Mouse (Mus musculus) forebrain, postnatal 0 days (tissue): ENCODE measurements around the gene Col6a3. TPM values are rescaled to one million over a fixed set of nuclear protein-coding genes. Genes with fewer than 3 reads are reported as not detected.

ENCODE experiments used
- ATAC-seq: fragments of 200-750 bp; cut with Nextera tagmentation; 2 replicates; pipeline ENCODE4 v1.8.0; 2017; ENCODE audit warnings: mild to moderate bottlenecking, moderate library complexity
- DNase-seq: peaks from one replicate; pipeline ENCODE4 v3.0.0-alpha.2; 2015
- H3K27ac ChIP-seq: fragments of 300-500 bp; sonication (generic); 2 replicates; pipeline ENCODE4 v1.5.1; 2014; ENCODE audit warnings: low read depth, mild to moderate bottlenecking, antibody characterized with exemption, low read length, moderate library complexity, mixed read lengths
- H3K27me3 ChIP-seq: fragments of 300-500 bp; sonication (generic); 2 replicates; pipeline ENCODE4 v1.6.1; 2014; ENCODE audit warnings: mild to moderate bottlenecking, low read length, mixed read lengths; ENCODE audit not compliant: insufficient read depth
- H3K36me3 ChIP-seq: fragments of 300-500 bp; sonication (generic); 2 replicates; pipeline ENCODE4 v1.6.1; 2014; ENCODE audit warnings: mild to moderate bottlenecking, moderate library complexity; ENCODE audit not compliant: insufficient read depth
- H3K4me1 ChIP-seq: fragments of 300-500 bp; sonication (generic); 2 replicates; pipeline ENCODE4 v1.6.1; 2014; ENCODE audit warnings: antibody characterized with exemption; ENCODE audit not compliant: insufficient read depth
- H3K4me2 ChIP-seq: fragments of 300-500 bp; sonication (generic); 2 replicates; pipeline ENCODE4 v1.6.1; 2014; ENCODE audit warnings: low read depth, mild to moderate bottlenecking, moderate library complexity
- H3K4me3 ChIP-seq: fragments of 300-500 bp; sonication (generic); 2 replicates; pipeline ENCODE4 v1.5.1; 2014; ENCODE audit warnings: low read depth, low read length, mixed read lengths
- H3K9ac ChIP-seq: fragments of 300-500 bp; sonication (generic); 2 replicates; pipeline ENCODE4 v1.6.1; 2014; ENCODE audit warnings: mild to moderate bottlenecking
- H3K9me3 ChIP-seq: fragments of 300-500 bp; sonication (generic); 2 replicates; pipeline ENCODE4 v1.6.1; 2016; ENCODE audit warnings: low read length
- CTCF ChIP-seq: sonication (generic); IDR thresholded peaks from 2 replicates; pipeline ENCODE4 v1.5.1; 2016; ENCODE audit warnings: antibody characterized with exemption, control low read depth, low read depth
- WGBS: fragments of 180-500 bp; shearing (Covaris S2); extraction: QIAGEN DNeasy Blood & Tissue Kit; methylation state at CpG from one replicate; pipeline ENCODE4 v1.1.7; 2014; 5-methylcytosine and 5-hydroxymethylcytosine counted together
- polyA plus RNA-seq: library from polyadenylated mRNA; unstranded; fragments of >200 nt; fragmentation: Nextera tagmentation; extraction: Ambion mirVana; gene quantifications from 2 replicates; pipeline ENCODE4 v1.2.1, GENCODE M21; 2015
- total RNA-seq: library from RNA; depleted of rRNA; stranded (reverse); fragments of >200 nt; gene quantifications from 2 replicates; pipeline ENCODE4 v1.2.3, GENCODE M21; 2014

Gene Col6a3
- total and polyA plus RNA-seq, 2 experiments from 2014 or later = 3.2 to 34.1 TPM

DNA sequence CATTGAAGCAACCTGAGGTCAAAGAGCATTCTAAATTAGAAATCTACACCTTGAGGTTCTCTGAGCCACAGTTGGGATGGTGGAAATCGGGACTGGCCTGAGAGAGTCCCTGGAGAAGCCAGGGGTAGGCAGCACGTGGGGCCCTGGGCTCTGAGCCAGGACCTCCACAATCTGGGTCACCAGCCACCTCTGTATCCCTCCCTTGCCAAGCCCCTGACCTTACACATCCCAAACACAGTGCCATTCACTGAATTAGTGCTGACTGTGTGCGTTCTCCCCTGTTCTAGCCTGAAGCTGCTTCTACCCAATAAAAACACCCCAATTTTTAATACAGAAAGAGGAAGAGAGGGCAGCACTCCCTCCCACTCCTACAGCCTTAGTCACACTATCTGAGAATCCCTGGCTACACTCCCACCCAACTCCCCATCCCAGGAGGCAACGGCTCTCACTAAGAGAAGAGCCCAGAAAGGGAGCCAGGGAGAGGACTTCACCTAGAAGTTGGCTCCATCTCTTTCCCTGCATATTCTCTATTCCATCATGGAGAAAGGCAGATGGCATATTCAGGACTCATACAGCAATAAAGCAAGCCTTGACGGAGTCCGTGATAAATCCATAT is 46.4 kb downstream of the Col6a3 start:
- H3K9ac ChIP-seq = no peak overlapping the region
- no peaks in the 10 kb centered on the region for H3K27me3 ChIP-seq
- DNase-seq (peak; percentile 20), ATAC-seq (peak; percentile 59)
- H3K4me1 ChIP-seq = no peaks in the 10 kb centered on the region
- H3K36me3 ChIP-seq = no peaks in the 10 kb centered on the region
- no peak for TF ChIP-seq CTCF
- no peak overlapping the region for H3K4me3 ChIP-seq
- no peak overlapping the region for H3K4me2 ChIP-seq
- no peaks in the 10 kb centered on the region for H3K9me3 ChIP-seq
- H3K27ac ChIP-seq = no peak overlapping the region
- WGBS = 54% methylated on average over 6 of the region's 6 CpGs

DNA sequence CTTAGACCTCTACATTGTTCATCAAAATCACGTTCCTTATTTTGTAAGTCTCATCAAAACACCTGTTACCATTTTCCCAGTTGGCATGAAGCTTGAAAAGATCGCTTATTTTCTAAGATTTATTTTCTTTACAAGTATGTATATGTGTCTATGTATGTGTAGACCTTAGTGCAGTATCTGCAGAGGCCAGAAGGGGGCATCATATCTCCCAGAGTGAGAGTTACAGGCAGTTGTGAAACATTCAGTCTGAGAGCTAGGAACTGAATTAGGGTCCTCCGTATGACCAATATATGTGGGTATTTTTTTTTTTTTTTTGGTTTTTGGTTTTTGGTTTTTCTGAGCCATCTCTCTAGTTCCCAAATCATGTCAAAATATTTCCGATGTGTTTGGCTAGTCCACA is 50.4 kb downstream of the Col6a3 start:
- 92% methylated on average over 4 of the region's 4 CpGs for WGBS
- DNase-seq (no peak), ATAC-seq (no peak)
- no peaks in the 10 kb centered on the region for H3K4me1 ChIP-seq
- TF ChIP-seq CTCF = no peak
- H3K27me3 ChIP-seq = no peaks in the 10 kb centered on the region
- H3K27ac ChIP-seq = no peak overlapping the region
- H3K36me3 ChIP-seq = no peaks in the 10 kb centered on the region
- H3K9ac ChIP-seq = no peak overlapping the region
- H3K4me3 ChIP-seq = no peak overlapping the region
- H3K4me2 ChIP-seq = no peak overlapping the region
- no peaks in the 10 kb centered on the region for H3K9me3 ChIP-seq

DNA sequence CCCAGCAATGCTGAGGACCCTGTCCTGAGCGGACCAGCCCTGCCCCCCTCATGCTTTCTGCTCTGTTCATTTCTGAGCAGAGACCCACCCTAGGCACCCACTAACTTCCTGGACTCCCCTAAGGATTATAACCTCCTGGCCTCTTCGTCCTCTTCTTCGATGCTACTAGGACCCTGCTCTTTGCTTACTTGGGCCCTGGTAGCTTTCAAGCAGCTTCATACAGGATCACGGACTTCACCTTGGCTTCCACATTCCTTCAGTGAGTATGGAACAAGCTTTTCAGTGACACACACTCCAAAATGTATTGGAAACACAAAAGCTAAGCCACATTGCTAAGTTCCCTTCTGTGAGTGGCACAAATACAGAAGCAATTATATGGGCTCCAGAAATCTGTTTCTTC is 52.8 kb downstream of the Col6a3 start:
- no peak for TF ChIP-seq CTCF
- no peak overlapping the region for H3K4me2 ChIP-seq
- H3K9ac ChIP-seq = no peak overlapping the region
- no peak overlapping the region for H3K4me3 ChIP-seq
- no peak overlapping the region for H3K27ac ChIP-seq
- no peaks in the 10 kb centered on the region for H3K4me1 ChIP-seq
- H3K9me3 ChIP-seq = no peaks in the 10 kb centered on the region
- no peaks in the 10 kb centered on the region for H3K27me3 ChIP-seq
- 89% methylated on average over 4 of the region's 4 CpGs for WGBS
- no peaks in the 10 kb centered on the region for H3K36me3 ChIP-seq
- no peak for DNase-seq
- no peak for ATAC-seq

DNA sequence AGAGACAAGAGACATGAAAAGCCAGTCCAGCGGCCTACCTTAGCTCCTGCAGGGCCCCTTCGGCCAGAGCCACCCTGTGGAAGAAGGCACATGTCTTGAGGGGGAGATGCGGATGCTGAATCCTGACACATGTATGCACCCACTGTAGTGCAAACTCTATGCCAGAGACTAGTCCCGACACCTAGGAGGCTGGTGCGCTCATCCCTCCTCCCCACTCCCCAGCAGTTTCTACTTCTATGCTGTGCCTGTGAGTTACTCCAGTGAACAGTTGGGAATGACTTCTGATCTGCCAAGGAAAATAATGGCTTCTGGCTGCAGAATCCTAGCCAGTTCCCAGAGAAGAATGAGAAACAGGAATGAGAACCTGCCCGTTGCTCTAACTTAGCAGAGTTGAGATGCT is 54.3 kb downstream of the Col6a3 start:
- Histone ChIP-seq H3K27ac (no peak overlapping the region), H3K9ac (no peak overlapping the region), H3K9me3 (no peaks in the 10 kb centered on the region), H3K27me3 (no peaks in the 10 kb centered on the region), H3K4me1 (no peaks in the 10 kb centered on the region), H3K4me2 (no peak overlapping the region), H3K4me3 (no peak overlapping the region), H3K36me3 (no peaks in the 10 kb centered on the region)
- 85% methylated on average over 6 of the region's 6 CpGs for WGBS
- ATAC-seq (no peak), DNase-seq (no peak)
- no peak for TF ChIP-seq CTCF

DNA sequence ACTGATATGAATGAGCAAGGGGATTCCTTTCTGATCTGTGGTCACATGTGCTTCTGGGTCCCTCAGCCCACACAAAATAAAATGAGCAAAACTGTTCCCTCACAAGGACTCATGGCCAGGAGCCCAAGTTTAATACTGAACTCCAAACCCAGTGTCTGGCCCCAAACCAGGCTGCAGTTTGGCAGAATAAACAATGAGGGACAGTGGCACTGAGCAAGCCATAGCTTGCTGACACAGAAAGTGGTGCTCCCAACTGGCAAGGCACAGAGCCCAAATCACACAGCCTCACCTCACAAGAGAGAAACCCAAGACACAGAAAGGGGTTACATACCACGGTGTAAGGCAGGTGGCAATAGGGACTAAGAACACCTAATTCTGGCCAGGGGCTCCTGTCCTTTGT is 63.3 kb downstream of the Col6a3 start:
- no peak overlapping the region for H3K27ac ChIP-seq
- H3K4me1 ChIP-seq = no peaks in the 10 kb centered on the region
- no peaks in the 10 kb centered on the region for H3K36me3 ChIP-seq
- TF ChIP-seq CTCF = no peak
- H3K27me3 ChIP-seq = no peaks in the 10 kb centered on the region
- H3K9me3 ChIP-seq = no peaks in the 10 kb centered on the region
- no peak overlapping the region for H3K4me3 ChIP-seq
- ATAC-seq = no peak
- no peak overlapping the region for H3K4me2 ChIP-seq
- no peak for DNase-seq
- H3K9ac ChIP-seq = no peak overlapping the region
- WGBS = 80% methylated on average over 1 of the region's 1 CpGs

DNA sequence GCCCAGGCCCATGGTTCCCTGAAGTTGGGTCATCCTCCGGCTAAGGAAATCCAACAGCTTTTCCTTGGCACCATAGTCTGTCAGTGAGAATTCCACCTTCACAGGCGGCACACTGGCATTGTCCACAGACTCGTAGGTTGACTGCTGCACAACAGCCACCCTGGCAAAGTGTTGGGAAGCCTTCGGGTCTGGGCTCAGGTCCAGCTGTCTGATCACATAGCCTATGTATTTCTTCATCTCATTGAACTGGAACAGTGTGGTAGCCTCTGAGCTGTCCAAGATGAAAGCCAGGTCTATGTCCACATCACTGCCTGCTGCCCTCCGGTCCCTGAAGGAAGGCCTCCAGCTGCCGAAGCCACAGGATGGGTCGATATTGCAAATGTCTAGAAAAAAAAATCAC is 64.7 kb downstream of the Col6a3 start:
- Histone ChIP-seq H3K4me3 (no peak overlapping the region), H3K27ac (no peak overlapping the region), H3K36me3 (no peaks in the 10 kb centered on the region), H3K9me3 (no peaks in the 10 kb centered on the region), H3K4me2 (no peak overlapping the region), H3K4me1 (no peaks in the 10 kb centered on the region), H3K27me3 (no peaks in the 10 kb centered on the region), H3K9ac (no peak overlapping the region)
- no peak for DNase-seq
- TF ChIP-seq CTCF = no peak
- ATAC-seq = no peak
- 84% methylated on average over 7 of the region's 7 CpGs for WGBS

DNA sequence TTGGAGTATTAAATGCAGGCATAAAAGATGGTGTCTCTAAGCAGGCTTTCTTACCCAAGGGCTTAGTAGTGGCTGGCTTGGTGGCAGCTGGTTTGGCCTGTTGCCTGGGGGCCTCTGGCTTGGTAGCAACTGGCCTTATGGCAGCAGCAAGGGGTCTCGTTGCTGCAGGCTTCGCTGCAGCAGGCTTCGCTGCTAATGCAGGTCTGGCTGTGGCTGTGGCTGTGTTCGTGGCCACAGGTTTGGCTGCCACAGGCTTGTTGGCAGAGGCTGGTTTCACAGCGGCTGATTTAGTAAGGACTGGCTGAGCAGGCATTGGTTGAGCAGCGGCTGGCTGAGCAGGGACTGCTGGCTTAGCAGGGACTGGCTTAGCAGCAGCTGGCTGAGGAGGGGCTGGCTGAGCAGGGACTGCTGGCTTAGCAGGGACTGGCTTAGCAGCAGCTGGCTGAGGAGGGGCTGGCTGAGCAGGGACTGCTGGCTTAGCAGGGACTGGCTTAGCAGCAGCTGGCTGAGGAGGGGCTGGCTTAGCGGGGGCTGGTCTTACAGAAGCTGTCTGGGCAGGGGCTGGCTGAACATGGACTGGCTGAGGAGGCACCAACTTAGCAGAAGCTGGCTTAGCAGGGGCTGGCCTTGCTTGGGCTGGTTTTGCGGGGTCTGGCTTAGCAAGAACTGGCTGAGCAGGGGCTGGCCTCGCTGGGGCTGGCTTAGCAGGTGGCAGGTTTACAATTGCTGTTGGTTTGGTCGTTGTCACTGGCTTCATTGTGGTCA is 68.1 kb downstream of the Col6a3 start:
- H3K4me2 ChIP-seq = no peak overlapping the region
- no peak overlapping the region for H3K4me3 ChIP-seq
- peak; percentile 41 for DNase-seq
- TF ChIP-seq CTCF = no peak
- no peaks in the 10 kb centered on the region for H3K36me3 ChIP-seq
- no peaks in the 10 kb centered on the region for H3K27me3 ChIP-seq
- no peaks in the 10 kb centered on the region for H3K4me1 ChIP-seq
- H3K27ac ChIP-seq = no peak overlapping the region
- ATAC-seq = peak; percentile 93
- H3K9me3 ChIP-seq = no peaks in the 10 kb centered on the region
- no peak overlapping the region for H3K9ac ChIP-seq
- WGBS = 18% methylated on average over 10 of the region's 10 CpGs
